Mouse (Mus musculus) fat pad, adult 2 months (tissue): ENCODE measurements around the gene Aqr.
A peak's percentile ranks its signal among the peaks of the same experiment; 100 is the strongest.
"Not testable (repeated sequence)": the region's sequence is repeated elsewhere in the genome, so short reads cannot be mapped to it uniquely, and the experiment has no call there.

ENCODE experiments used
- DNase-seq: peaks from one replicate; pipeline ENCODE4 v3.0.0-alpha.2; 2011; ENCODE audit warnings: low read depth, low spot score; ENCODE audit errors: extremely low read depth

Aqr gene

DNA sequence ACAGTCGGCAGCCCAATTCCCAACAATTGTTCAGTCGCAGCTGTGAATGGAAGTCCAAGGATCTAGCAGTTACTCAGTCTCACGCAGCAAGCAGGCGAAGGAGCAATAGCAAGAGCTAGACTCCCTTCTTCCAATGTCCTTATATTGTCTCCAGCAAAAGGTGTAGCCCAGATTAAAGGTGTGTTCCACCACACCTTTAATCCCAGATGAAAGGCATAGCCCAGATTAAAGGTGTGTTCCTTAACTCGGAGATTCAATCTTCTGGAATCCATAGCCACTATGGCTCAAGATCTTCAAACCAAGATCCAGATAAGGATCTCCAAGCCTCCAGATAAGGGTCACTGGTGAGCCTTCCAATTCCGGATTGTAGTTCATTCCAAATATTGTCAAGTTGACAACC lies at the start of gene Aqr:
Aqr (minus strand) TSS at position 101 of the 400 bp plus-strand sequence.
- not testable (repeated sequence) for DNase-seq

DNA sequence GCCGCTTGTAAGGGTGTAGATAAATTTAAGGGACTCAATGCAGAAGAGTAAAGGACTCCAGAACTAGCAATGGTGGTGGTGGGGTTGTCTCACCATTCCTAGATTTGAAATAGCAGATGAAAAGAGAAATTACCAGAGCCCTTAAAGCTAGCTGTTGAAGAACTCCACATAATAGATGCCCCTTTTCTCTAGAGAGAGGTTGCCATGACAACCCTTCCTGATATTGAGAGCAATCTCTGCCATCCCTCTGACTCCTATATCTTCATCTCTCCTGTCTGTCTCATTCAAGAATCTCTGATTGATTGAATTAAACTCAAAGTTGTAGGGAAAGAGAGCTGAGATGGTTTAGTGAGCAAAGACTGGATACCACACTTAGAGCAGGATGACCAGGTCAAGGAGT lies 49.7 kb upstream of the Aqr start:
- no peak for DNase-seq

DNA sequence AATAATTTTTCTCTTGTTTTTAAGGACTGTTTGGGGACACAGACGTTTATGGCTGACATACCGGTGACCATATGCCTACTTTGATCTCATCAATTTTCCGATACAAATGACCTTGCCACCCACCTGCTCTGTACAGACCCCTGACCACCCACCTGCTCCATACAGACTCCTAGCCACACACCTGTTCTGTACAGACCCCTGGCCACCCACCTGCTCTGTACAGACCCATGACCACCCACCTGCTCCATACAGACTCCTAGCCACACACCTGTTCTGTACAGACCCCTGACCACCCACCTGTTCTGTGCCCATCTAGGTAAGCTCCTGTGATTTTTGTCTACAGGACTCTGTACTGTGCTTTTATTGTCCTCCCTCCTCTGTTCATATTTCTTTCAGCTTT lies 48.8 kb upstream of the Aqr start:
- DNase-seq, result no peak

DNA sequence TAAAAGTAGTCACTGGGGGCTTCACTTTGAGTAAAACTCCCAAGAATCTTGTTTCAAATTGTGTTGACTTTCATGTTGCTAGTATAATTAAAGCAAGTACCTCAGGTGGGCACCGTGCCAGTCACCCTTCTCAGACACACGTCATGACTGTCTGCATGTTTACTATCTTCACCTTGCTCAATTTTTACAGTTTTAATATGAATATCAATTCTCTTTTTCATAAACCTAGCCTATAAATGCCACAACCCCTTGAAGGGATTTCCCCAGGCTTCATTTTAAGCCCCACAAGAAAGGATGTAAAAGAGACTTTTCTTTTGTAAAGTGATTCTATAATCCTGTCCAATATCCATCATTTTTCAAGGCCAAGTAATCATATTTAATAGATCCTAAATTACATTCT lies 44.4 kb upstream of the Aqr start:
- DNase-seq, result no peak

DNA sequence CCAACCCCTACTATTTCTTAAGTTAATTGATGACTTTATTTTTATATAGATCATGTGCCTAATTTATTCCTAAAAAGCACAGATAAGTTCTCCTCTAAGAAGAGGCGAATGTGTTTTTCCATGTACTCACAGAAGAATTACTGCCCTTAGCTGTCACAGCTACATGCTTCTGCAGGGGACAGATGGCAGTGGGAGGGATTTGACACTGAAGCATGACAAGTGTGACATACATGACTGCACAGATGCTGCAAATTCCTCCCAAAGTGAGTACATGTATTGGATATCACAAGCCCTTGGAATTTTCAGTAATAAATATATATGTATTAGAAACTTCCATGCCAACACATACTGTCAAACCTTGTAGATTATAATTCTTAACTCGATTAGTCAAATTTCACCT lies 41.8 kb upstream of the Aqr start:
- DNase-seq, result no peak

DNA sequence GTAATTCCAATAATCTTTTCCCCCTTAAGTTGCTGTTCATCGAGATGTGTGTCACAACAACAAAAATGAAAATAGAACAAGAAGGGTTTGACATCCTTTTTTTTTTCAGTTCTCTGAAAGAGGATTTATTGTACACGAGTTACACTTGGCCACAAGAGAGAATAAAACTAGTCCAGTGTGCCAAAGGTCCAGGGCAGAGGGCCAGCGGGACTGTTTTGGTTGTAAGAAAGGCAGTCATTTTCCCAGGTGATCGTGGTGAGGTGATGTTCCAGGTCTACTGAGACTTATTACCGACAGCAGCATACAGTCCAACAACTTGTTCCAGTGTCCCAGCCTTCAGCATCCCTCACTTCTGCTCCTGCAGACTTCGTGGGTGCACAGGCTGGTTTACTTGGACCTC lies 18.2 kb upstream of the Aqr start:
- no peak for DNase-seq

DNA sequence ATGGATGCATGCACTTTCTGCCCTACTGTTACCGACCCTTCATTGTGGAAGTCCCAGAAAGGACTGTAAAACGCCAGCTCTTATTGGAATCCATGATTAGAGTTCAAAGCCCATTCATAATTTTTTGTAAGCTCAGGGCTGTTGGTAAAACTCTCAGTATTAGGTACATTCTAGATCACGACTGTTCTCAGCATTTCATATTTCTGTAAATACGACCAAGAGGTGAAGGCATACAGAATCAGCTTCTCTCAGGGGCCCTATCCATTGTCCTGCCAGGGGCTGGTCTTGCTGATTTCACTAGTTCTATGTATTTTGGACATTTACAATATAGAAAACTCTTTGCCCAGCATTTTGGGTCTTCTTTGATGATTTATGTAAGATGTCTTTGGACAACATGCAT lies 14.8 kb upstream of the Aqr start:
- DNase-seq, result no peak

DNA sequence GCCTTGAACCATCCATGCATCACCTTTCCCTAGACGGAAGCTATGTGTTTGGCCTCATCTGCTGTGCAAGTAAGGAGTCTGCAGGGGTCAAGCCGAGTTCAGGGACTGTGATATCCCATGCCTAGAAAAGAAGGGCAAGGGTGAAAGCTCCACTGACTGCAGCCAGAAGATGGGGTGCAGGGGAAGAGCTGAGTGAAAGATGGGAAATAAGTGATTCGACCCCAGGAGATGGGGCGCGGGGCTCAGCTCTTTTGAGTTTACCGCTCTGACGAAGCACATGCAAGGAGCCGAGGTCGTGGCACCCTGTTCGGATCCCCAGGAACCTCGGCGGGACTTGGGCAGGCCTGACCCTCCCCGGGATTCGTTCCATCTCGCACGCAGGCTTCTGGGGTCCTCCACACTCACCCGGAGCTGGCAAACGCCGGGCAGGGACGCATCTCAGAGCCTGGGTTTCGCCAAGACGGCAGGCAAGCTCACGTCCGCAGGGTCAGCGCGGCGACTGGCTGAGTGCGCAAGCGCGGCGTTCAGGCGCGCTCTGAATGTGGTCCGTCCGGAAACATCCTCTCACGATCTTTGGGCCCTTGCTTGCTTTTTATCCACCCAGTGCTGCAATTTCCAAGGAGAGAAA lies 14.2 kb upstream of the Aqr start, which contains the start of gene Zfp770:
Zfp770 (minus strand) TSS at position 538 of the 628 bp plus-strand sequence.
- DNase-seq, result no peak

DNA sequence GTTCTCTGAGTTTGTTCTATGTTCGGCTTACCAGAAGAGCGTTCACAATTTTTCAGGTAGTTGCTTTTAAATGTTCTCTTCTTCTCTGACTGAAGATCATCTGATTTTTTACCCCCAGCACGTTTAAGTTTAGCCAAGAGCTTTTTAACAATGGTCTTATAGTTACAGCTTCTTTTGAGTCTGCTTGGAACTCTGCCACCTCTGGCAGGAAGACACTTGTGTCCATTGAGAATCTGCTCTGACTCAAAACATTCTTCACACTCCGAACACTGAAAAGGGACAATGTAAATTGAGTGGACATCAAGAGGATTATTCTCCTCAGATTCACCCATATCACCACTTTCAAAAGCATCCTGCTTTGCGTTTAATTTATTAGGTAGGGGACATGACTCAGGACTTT lies 9.6 kb upstream of the Aqr start:
- DNase-seq, result no peak

DNA sequence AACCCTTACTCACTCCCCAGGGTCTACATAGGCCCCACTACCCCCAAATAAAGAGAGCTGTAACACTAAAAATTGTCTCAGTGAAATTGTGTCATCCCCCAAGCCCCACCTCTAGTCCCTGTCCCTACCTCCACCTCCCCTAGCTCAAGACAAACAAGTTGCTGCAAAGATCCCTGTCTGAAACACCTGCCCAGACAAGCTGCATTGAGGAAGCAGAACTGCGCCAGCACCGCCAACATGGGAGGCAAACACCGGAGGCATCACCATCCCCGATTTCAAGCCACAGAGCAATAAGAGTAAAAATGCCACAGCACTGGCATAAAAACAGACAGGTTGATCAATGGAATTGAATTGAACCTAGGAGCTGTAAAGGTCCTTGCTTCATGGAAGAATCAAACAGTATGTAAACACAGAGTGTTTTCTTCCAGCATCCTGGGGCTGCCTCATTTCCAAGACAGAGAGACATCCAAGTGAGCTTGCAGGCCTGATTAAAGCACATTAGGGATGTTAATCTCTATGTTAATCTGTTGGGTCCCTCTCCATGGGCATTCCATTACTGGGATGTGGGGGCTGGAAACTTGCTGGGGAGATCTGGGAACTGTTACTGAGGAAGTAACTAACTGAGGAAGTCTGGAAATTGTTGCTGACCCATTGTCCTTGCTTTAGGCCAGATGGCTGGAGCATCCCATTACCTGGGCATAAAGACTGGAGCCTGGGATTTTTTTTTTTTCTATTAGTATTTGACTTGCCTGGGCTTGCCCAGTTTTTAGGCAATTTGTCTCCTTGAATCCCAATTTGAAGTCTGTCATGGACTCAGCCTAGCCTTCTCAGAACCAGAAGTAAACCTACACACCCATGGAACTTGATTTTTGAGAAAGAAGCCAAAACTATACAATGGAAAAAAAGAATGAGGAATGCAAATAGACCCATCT lies 8.8 kb downstream of the Aqr start:
- no peak for DNase-seq

DNA sequence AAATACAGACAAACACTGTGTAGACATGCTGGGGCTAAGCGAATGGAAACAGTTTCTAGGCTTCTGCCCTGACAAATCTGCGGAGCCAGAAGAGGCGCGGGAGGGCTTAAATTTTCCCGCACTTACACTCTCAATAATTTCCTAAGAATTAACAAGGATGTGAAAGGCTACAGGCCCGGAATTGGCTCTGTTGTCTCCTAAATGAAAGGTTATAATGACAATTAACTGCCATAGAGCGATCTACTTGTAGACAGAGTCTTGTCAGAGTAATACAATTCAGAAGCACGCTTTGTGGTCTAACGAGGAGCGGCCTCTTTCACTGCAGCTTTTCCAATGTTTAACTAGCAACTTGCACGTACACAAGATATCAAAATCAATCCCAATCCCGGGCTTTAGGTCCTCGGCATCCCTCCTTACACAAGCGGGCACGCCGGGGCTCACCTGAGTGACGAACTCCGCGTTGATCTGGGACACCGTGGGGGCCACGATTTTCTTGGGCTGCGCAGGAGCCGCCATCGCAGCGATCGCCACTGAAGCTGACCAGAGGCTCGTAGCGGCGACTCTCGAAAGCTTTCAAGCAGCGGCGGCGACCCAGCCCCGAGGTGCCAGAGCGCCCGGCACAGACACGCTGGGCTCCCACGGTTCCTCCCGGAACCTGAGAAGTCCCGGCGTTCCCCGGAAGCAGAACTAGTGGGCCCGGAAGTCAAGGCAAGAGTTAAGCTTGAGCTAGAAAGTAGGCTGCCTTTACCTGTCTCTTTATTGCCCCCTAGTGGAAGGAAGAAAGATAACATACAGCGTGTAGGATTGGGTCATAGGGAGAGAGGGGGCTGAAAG lies 12.0 kb downstream of the Aqr start:
- peak; percentile 21 for DNase-seq

DNA sequence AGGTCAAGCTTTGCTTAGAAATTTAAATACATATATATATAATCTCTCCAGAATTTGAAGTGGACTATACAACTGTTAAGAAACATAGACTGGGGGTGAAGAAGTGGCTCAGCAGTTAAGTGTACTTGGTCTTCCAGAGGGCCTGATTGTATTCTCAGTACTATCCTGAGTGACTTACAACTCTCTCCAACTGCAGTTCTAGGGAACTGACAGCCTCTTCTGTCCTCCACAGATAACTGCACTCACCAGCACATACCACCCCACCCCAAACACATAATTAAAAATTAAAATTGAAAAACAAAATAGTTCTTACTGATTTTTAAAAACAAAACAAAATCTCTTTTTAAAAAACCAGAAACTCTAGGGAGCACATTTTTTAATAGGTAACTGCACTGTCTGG lies 13.6 kb downstream of the Aqr start:
- no peak for DNase-seq

DNA sequence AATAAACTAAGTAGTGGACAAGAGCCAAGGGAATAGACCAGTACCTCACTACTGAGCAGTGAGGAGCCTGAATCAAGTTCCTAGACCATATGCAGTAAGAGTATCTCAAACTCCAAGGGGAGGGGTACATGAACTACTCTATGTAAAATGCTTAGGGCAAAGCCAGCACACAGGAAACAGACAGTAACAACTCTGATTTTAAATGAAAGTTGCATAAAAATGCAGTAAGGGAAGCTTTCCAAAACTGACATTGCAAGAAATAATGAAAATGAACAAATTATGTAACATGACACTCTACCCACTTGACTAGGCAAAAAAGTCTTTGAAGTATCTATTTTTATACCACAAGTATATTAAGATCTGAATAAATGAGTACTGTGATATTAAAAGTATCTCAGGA lies 19.0 kb downstream of the Aqr start:
- DNase-seq, result no peak

DNA sequence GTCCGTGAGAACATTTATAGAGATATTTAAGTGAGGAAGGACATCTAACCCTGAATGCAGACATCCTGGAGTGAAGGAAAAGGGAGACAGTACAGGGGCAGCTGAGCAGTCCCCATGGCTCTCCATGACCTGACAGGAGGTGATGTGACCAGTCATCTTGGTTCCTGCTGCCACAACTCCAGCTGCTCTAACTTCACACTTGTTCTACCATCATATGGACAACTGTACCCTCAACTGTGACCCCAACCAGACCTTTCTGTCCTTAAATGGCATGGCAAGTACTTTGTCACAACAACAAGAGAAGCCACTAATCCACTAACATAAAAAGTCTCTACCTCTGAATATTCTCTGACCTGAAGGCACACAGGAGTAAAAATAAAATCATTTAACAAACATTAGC lies 24.8 kb downstream of the Aqr start:
- DNase-seq, result no peak

DNA sequence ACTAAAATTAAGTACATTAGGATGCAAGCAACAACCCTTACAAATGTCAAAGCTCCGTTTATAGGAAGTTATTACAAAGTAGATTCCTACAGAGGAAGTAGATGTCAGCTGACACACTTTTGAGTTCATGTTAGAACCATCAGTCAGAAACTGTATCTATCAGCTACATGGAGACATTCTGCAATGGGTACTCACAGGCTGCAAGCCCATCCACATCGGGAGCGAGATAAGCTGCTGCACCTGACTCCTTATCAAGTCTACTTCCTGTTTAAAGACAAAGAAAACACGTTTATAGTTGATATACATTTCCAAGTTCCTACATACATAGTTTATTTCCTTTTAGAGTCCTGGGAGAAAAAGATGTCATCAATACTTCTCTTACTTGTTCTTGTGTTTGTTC lies 29.5 kb downstream of the Aqr start:
- DNase-seq, result no peak

DNA sequence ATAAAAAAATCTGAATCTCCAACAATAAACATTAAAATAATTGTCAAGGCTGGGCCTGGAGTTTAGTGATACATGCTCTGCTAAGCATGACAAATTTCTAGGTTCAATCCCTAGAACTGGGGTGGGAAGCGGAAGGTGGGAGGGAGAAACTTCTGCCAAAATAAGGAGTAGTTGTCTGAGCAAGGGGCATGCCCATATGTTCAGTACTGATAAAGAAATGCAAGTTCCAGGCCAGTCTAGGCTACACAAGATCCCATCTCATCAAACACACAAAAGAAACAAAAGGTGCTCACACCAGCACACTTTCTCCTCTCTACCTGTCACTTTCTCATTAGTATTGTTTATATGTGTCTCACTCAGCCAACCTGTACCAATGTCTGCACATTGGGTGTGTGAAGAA lies 30.2 kb downstream of the Aqr start:
- no peak for DNase-seq

DNA sequence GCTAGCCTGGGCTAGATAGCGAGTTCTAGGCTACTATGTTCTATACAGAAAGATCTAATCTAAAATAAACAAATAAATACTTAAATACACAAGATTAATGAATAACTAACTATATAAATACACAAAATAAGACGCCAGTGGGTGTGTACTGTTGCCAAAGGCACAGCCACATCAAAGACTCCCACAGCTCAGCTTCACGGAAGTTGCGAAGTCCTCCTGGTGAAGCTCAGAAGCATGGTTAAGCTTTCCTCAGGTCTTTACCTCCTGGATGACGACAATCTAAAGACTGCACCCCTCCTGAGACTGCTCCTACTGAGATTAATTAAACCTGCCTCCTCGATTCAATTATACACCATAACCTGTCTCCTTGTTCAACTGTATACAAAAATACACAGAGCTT lies 33.6 kb downstream of the Aqr start:
- DNase-seq, result no peak

DNA sequence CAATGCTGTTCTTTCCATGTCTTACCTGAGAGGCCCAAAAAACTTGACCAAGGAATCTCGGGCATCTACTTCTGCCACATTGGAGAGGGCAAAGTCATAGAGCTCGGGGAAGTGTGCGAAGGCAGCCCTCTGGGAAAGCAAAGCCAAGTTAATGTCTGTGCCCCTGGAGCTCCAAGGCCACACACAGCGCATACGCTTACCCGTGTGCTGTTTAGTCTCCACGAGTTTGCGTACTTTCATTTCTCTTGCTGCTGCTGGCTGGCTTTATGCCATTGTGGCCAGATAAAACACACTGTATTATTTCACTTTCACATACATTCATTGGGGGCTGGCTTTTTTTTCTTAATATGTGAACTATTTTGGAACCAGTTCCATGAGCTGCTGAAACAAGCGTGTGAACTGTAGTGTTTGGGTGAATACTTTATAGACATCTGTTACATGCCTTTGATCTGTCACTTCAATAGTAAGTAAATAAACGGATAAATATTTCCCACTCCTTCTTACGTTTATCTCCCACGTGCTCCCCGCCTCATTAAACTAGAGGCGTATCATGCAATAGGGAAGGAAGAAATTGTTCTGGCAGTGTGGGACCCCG lies 39.9 kb downstream of the Aqr start:
- no peak for DNase-seq

DNA sequence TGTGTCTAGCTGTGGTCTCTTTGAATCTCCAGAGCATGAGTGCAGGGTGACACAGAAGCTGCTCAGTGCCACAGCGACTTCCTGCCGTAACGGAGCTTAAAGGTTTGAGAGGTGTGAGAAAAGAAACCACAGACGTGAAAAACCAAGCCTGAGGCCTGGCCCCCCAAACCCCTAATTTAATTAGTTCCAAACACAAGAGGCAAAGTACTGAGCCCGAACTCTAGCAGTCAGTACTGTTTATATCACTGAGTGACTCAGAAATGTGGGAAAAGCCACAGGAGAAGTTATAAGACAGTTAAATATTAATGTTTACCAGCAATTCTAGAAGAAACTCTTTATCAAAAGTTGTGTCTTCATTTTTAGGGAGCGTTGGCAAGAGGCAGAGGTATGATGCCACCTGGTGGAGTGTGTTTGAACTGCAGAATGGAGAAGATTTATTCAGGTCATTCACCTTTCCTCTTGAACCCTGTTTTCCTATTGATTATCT lies 41.5 kb downstream of the Aqr start:
- DNase-seq, result no peak

DNA sequence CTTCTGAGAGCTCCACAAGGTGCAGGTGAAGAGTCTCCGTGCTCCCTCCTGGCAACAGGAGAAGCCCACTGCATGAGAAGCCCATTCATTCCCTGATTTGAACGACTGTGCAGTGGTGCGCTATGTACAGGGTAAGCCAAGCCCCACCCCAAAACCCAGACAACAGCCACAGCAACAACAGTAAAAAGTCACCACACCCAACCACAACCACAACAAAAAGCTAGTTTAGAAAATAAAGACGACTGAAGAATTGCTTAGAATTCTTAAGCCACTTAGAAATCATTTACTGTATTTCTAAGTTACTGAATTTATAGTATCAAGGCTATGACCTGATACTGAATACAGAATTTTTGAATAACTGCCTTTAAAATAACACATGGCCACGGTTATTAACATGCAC lies 41.9 kb downstream of the Aqr start:
- no peak for DNase-seq

DNA sequence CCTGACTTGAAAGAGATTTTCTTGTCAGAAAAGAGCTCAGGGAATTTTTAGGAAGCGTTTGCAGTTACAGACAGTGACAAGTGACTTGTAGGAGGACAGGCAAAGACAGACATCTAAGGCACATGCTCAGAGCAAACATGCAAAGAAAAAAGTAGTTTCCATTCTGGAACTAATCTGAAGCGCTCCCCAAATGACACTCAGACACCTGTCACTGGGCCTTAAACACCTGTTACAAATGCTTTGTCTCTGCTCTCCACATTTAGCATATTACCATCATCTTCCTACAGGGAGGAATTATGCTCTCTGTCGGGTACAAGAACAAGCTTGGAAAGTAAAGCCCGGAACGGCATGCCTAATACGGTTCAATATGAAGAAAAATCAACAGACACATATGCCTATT lies 43.0 kb downstream of the Aqr start:
- no peak for DNase-seq
